Mouse (Mus musculus) forebrain, embryonic 16.5 days (tissue): Measurements from ENCODE around the gene Akap2. TPM values are rescaled to one million over a fixed set of nuclear protein-coding genes. Genes with fewer than 3 reads are reported as not detected.

ENCODE experiments used
- ATAC-seq: fragments of 200-750 bp; cut with Nextera tagmentation; 2 replicates; pipeline ENCODE4 v1.8.0; 2017; ENCODE audit warnings: mild to moderate bottlenecking, moderate library complexity
- H3K27ac ChIP-seq: fragments of 300-500 bp; sonication (generic); 2 replicates; pipeline ENCODE4 v1.5.1; 2014; ENCODE audit warnings: low read length, control low read depth
- H3K27me3 ChIP-seq: fragments of 300-500 bp; sonication (generic); replicated peaks from 2 replicates; pipeline ENCODE4 v1.6.1; 2014; ENCODE audit warnings: low read length; ENCODE audit not compliant: control insufficient read depth, insufficient read depth
- H3K36me3 ChIP-seq: fragments of 300-500 bp; sonication (generic); 2 replicates; pipeline ENCODE4 v1.6.1; 2014; ENCODE audit not compliant: control insufficient read depth, insufficient read depth
- H3K4me1 ChIP-seq: fragments of 300-500 bp; sonication (generic); replicated peaks from 2 replicates; pipeline ENCODE4 v1.6.1; 2014; ENCODE audit warnings: low read length; ENCODE audit not compliant: control insufficient read depth, insufficient read depth
- H3K4me2 ChIP-seq: fragments of 300-500 bp; sonication (generic); 2 replicates; pipeline ENCODE4 v1.6.1; 2014; ENCODE audit warnings: mild to moderate bottlenecking, low read length, control low read depth
- H3K4me3 ChIP-seq: fragments of 300-500 bp; sonication (generic); replicated peaks from 2 replicates; pipeline ENCODE4 v1.5.1; 2014; ENCODE audit warnings: mild to moderate bottlenecking, low read length, control low read depth
- H3K9ac ChIP-seq: fragments of 300-500 bp; sonication (generic); replicated peaks from 2 replicates; pipeline ENCODE4 v1.6.1; 2014; ENCODE audit warnings: low read depth, low read length, control low read depth
- H3K9me3 ChIP-seq: fragments of 300-500 bp; sonication (generic); 2 replicates; pipeline ENCODE4 v1.6.1; 2016; ENCODE audit warnings: low read length; ENCODE audit not compliant: control insufficient read depth
- WGBS: fragments of 180-500 bp; shearing (Covaris S2); extraction: QIAGEN DNeasy Blood & Tissue Kit; methylation state at CpG from one replicate; pipeline ENCODE4 v1.1.7; 2014; 5-methylcytosine and 5-hydroxymethylcytosine counted together
- polyA plus RNA-seq: library from polyadenylated mRNA; unstranded; fragments of >200 nt; fragmentation: Nextera tagmentation; extraction: Ambion mirVana; gene quantifications from 2 replicates; pipeline ENCODE4 v1.2.1, GENCODE M21; 2015

Akap2 gene
- polyA plus RNA-seq, 1 experiment from 2014 or later = 7.7 TPM

- Histone ChIP-seq H3K4me2 (no peak overlapping the region), H3K27ac (no peak overlapping the region), H3K27me3 (no peaks in the 10 kb centered on the region), H3K4me3 (no peak overlapping the region), H3K36me3 (no peaks in the 10 kb centered on the region), H3K9ac (no peak overlapping the region), H3K9me3 (no peaks in the 10 kb centered on the region), H3K4me1 (no peaks in the 10 kb centered on the region)
- WGBS = 88% methylated on average over 5 of the region's 5 CpGs
- no peak for ATAC-seq
Measured at GRCm38 (mm10) chr4:57694356-57695136, 22.9 kb upstream of the Akap2 start.

GRCm38 (mm10) chr4:57696955-57697354, 20.5 kb upstream of the Akap2 start:
- ATAC-seq = no peak
- H3K27ac ChIP-seq = no peak overlapping the region
- no peaks in the 10 kb centered on the region for H3K9me3 ChIP-seq
- no peak overlapping the region for H3K4me2 ChIP-seq
- 95% methylated on average over 11 of the region's 11 CpGs for whole genome bisulfite sequencing
- no peak overlapping the region for H3K4me3 ChIP-seq
- no peaks in the 10 kb centered on the region for H3K4me1 ChIP-seq
- H3K27me3 ChIP-seq = no peaks in the 10 kb centered on the region
- H3K36me3 ChIP-seq = no peaks in the 10 kb centered on the region
- H3K9ac ChIP-seq = no peak overlapping the region

GRCm38 (mm10) chr4:57697918-57698611, 19.4 kb upstream of the Akap2 start:
- no peak overlapping the region for H3K4me3 ChIP-seq
- H3K4me2 ChIP-seq = no peak overlapping the region
- H3K4me1 ChIP-seq = no peaks in the 10 kb centered on the region
- WGBS = 86% methylated on average over 12 of the region's 12 CpGs
- no peak for ATAC-seq
- H3K9ac ChIP-seq = no peak overlapping the region
- no peaks in the 10 kb centered on the region for H3K9me3 ChIP-seq
- H3K27ac ChIP-seq = no peak overlapping the region
- H3K27me3 ChIP-seq = no peaks in the 10 kb centered on the region
- no peaks in the 10 kb centered on the region for H3K36me3 ChIP-seq

GRCm38 (mm10) chr4:57701576-57701975, 15.9 kb upstream of the Akap2 start:
- Histone ChIP-seq H3K27me3 (no peaks in the 10 kb centered on the region), H3K27ac (no peak overlapping the region), H3K4me1 (no peaks in the 10 kb centered on the region), H3K36me3 (no peaks in the 10 kb centered on the region), H3K9ac (no peak overlapping the region), H3K4me2 (no peak overlapping the region), H3K4me3 (no peak overlapping the region), H3K9me3 (no peaks in the 10 kb centered on the region)
- no peak for ATAC-seq
- 79% methylated on average over 5 of the region's 5 CpGs for WGBS

GRCm38 (mm10) chr4:57703574-57704470, 13.6 kb upstream of the Akap2 start:
- H3K27me3 ChIP-seq = no peaks in the 10 kb centered on the region
- WGBS = 81% methylated on average over 11 of the region's 11 CpGs
- H3K9ac ChIP-seq = no peak overlapping the region
- H3K36me3 ChIP-seq = no peaks in the 10 kb centered on the region
- no peak for ATAC-seq
- H3K4me3 ChIP-seq = no peak overlapping the region
- no peak overlapping the region for H3K4me2 ChIP-seq
- H3K4me1 ChIP-seq = no peaks in the 10 kb centered on the region
- no peak overlapping the region for H3K27ac ChIP-seq
- no peaks in the 10 kb centered on the region for H3K9me3 ChIP-seq

GRCm38 (mm10) chr4:57704575-57704974, 12.9 kb upstream of the Akap2 start:
- H3K9ac ChIP-seq = no peak overlapping the region
- H3K4me1 ChIP-seq = no peaks in the 10 kb centered on the region
- H3K27me3 ChIP-seq = no peaks in the 10 kb centered on the region
- no peaks in the 10 kb centered on the region for H3K9me3 ChIP-seq
- ATAC-seq = no peak
- 86% methylated on average over 7 of the region's 7 CpGs for WGBS
- no peak overlapping the region for H3K4me3 ChIP-seq
- no peaks in the 10 kb centered on the region for H3K36me3 ChIP-seq
- H3K4me2 ChIP-seq = no peak overlapping the region
- H3K27ac ChIP-seq = no peak overlapping the region

GRCm38 (mm10) chr4:57715849-57716248, 1.6 kb upstream of the Akap2 start:
- Histone ChIP-seq H3K9me3 (no peaks in the 10 kb centered on the region), H3K36me3 (no peaks in the 10 kb centered on the region), H3K4me1 (no peaks in the 10 kb centered on the region; the same call in 1 of the 2 replicates), H3K4me3 (no peak overlapping the region), H3K9ac (no peak overlapping the region), H3K27me3 (no peaks in the 10 kb centered on the region), H3K4me2 (no peak overlapping the region), H3K27ac (no peak overlapping the region)
- ATAC-seq = no peak

GRCm38 (mm10) chr4:57716735-57717134, 722 bp upstream of the Akap2 start:
- no peak overlapping the region for H3K4me3 ChIP-seq
- H3K4me1 ChIP-seq = no peaks in the 10 kb centered on the region; the same call in 1 of the 2 replicates
- H3K27me3 ChIP-seq = no peaks in the 10 kb centered on the region
- 52% methylated on average over 4 of the region's 4 CpGs for WGBS
- no peak overlapping the region for H3K27ac ChIP-seq
- no peaks in the 10 kb centered on the region for H3K36me3 ChIP-seq
- no peak for ATAC-seq
- H3K9me3 ChIP-seq = no peaks in the 10 kb centered on the region
- no peak overlapping the region for H3K9ac ChIP-seq
- no peak overlapping the region for H3K4me2 ChIP-seq

GRCm38 (mm10) chr4:57719370-57719769, 1.9 kb downstream of the Akap2 start:
- Histone ChIP-seq H3K36me3 (no peaks in the 10 kb centered on the region), H3K27ac (no peak overlapping the region), H3K9ac (no peak overlapping the region), H3K27me3 (no peaks in the 10 kb centered on the region), H3K4me3 (no peak overlapping the region), H3K4me2 (no peak overlapping the region), H3K4me1 (no peaks in the 10 kb centered on the region; the same call in 1 of the 2 replicates), H3K9me3 (no peaks in the 10 kb centered on the region)
- ATAC-seq = no peak
- 89% methylated on average over 1 of the region's 1 CpGs for WGBS
